Mouse (Mus musculus) limb, embryonic 10.5 days (tissue): ENCODE data around the gene Jpt2. TPM values are rescaled to one million over a fixed set of nuclear protein-coding genes. Genes with fewer than 3 reads are reported as not detected.

Experiments used
- DNase-seq: peaks from one replicate; pipeline ENCODE4 v3.0.0-alpha.2; 2017; ENCODE audit warnings: low spot score
- H3K27ac ChIP-seq: fragments of 300-500 bp; sonication (generic); 2 replicates; pipeline ENCODE4 v1.5.1; 2016; ENCODE audit warnings: mild to moderate bottlenecking
- H3K27me3 ChIP-seq: fragments of 300-500 bp; sonication (generic); 2 replicates; pipeline ENCODE4 v1.6.1; 2016; ENCODE audit warnings: low read depth, mild to moderate bottlenecking; ENCODE audit not compliant: poor library complexity, severe bottlenecking
- H3K36me3 ChIP-seq: fragments of 300-500 bp; sonication (generic); 2 replicates; pipeline ENCODE4 v1.6.1; 2016; ENCODE audit warnings: mild to moderate bottlenecking, moderate library complexity
- H3K4me1 ChIP-seq: fragments of 300-500 bp; sonication (generic); 2 replicates; pipeline ENCODE4 v1.6.1; 2016
- H3K4me3 ChIP-seq: fragments of 300-500 bp; sonication (generic); 2 replicates; pipeline ENCODE4 v1.5.1; 2016; ENCODE audit warnings: mild to moderate bottlenecking, moderate library complexity
- H3K9me3 ChIP-seq: fragments of 300-500 bp; sonication (generic); replicated peaks from 2 replicates; pipeline ENCODE4 v1.6.1; 2016; ENCODE audit warnings: mild to moderate bottlenecking
- WGBS: fragments of 180-500 bp; shearing (Covaris S2); methylation state at CpG from one replicate; pipeline ENCODE4 v1.1.7; 2016; 5-methylcytosine and 5-hydroxymethylcytosine counted together
- polyA plus RNA-seq: library from polyadenylated mRNA; unstranded; fragments of >200 nt; fragmentation: Nextera tagmentation; extraction: Ambion mirVana; gene quantifications from 2 replicates; pipeline ENCODE4 v1.2.1, GENCODE M21; 2016

Jpt2 gene
- polyA plus RNA-seq, 1 experiment from 2014 or later = 370 TPM

- peak overlapping the region; percentile 88 for H3K4me3 ChIP-seq
- H3K36me3 ChIP-seq = peaks cover 31% of the 10 kb centered on the region
- WGBS = 51% methylated on average over 6 of the region's 6 CpGs
- H3K27me3 ChIP-seq = no peaks in the 10 kb centered on the region
- H3K27ac ChIP-seq = peak overlapping the region; percentile 80
- no peak for DNase-seq
- no peaks in the 10 kb centered on the region for H3K9me3 ChIP-seq
- peaks cover 16% of the 10 kb centered on the region for H3K4me1 ChIP-seq
Measured at GRCm38 (mm10) chr17:24937266-24937665, 23.2 kb downstream of the Jpt2 start.

GRCm38 (mm10) chr17:24936259-24937237 lies 23.9 kb downstream of the Jpt2 start, which contains the start of gene Mapk8ip3:
Mapk8ip3 (minus strand) TSS chr17:24936977.
- Histone ChIP-seq H3K4me1 (peaks cover 16% of the 10 kb centered on the region), H3K27ac (peak within 1 kb of the TSS; percentile 80), H3K27me3 (no peaks in the 10 kb centered on the region), H3K4me3 (peak within 1 kb of the TSS; percentile 88), H3K9me3 (no peaks in the 10 kb centered on the region), H3K36me3 (peaks cover 31% of the 10 kb centered on the region)
- WGBS = under 1% methylated on average over 78 of the region's 78 CpGs
- peak; percentile 96 for DNase-seq

GRCm38 (mm10) chr17:24935666-24936065 lies 24.8 kb downstream of the Jpt2 start:
- Histone ChIP-seq H3K4me1 (peaks cover 16% of the 10 kb centered on the region), H3K36me3 (peaks cover 32% of the 10 kb centered on the region), H3K4me3 (peak overlapping the region; percentile 88), H3K9me3 (no peaks in the 10 kb centered on the region), H3K27me3 (no peaks in the 10 kb centered on the region), H3K27ac (peak overlapping the region; percentile 34; the same call in 1 of the 2 replicates)
- no peak for DNase-seq

- 89% methylated on average over 4 of the region's 4 CpGs for WGBS
- H3K36me3 ChIP-seq = peaks cover 32% of the 10 kb centered on the region
- no peak overlapping the region for H3K27ac ChIP-seq
- peaks cover 16% of the 10 kb centered on the region for H3K4me1 ChIP-seq
- H3K9me3 ChIP-seq = no peaks in the 10 kb centered on the region
- H3K27me3 ChIP-seq = no peaks in the 10 kb centered on the region
- DNase-seq = no peak
- peak overlapping the region; percentile 88 for H3K4me3 ChIP-seq
Measured at GRCm38 (mm10) chr17:24934926-24935325, 25.6 kb downstream of the Jpt2 start.

- 84% methylated on average over 4 of the region's 4 CpGs for WGBS
- no peak for DNase-seq
- Histone ChIP-seq H3K9me3 (no peaks in the 10 kb centered on the region), H3K4me3 (no peak overlapping the region), H3K27ac (no peak overlapping the region), H3K36me3 (peaks cover 42% of the 10 kb centered on the region), H3K4me1 (peaks cover 16% of the 10 kb centered on the region), H3K27me3 (no peaks in the 10 kb centered on the region)
Measured at GRCm38 (mm10) chr17:24933163-24933562, 27.3 kb downstream of the Jpt2 start.

GRCm38 (mm10) chr17:24932431-24932830 lies 28.1 kb downstream of the Jpt2 start:
- H3K36me3 ChIP-seq = peaks cover 48% of the 10 kb centered on the region
- no peaks in the 10 kb centered on the region for H3K27me3 ChIP-seq
- no peak overlapping the region for H3K27ac ChIP-seq
- no peak for DNase-seq
- no peaks in the 10 kb centered on the region for H3K9me3 ChIP-seq
- peaks cover 16% of the 10 kb centered on the region for H3K4me1 ChIP-seq
- 98% methylated on average over 4 of the region's 4 CpGs for WGBS
- H3K4me3 ChIP-seq = no peak overlapping the region

GRCm38 (mm10) chr17:24929506-24929905 lies 31.0 kb downstream of the Jpt2 start:
- H3K9me3 ChIP-seq = no peaks in the 10 kb centered on the region
- no peak overlapping the region for H3K4me3 ChIP-seq
- WGBS = 96% methylated on average over 1 of the region's 1 CpGs
- no peak for DNase-seq
- peaks cover under 1% of the 10 kb centered on the region; the same call in 1 of the 2 replicates for H3K4me1 ChIP-seq
- peaks cover 75% of the 10 kb centered on the region for H3K36me3 ChIP-seq
- no peaks in the 10 kb centered on the region for H3K27me3 ChIP-seq
- no peak overlapping the region for H3K27ac ChIP-seq

GRCm38 (mm10) chr17:24923246-24923645 lies 37.2 kb downstream of the Jpt2 start:
- peaks cover 98% of the 10 kb centered on the region for H3K36me3 ChIP-seq
- DNase-seq = no peak
- WGBS = 93% methylated on average over 1 of the region's 1 CpGs
- no peaks in the 10 kb centered on the region for H3K4me1 ChIP-seq
- no peak overlapping the region for H3K4me3 ChIP-seq
- H3K9me3 ChIP-seq = no peaks in the 10 kb centered on the region
- no peaks in the 10 kb centered on the region for H3K27me3 ChIP-seq
- no peak overlapping the region for H3K27ac ChIP-seq

- no peak for DNase-seq
- H3K4me3 ChIP-seq = no peak overlapping the region
- H3K4me1 ChIP-seq = no peaks in the 10 kb centered on the region
- H3K27ac ChIP-seq = no peak overlapping the region
- H3K27me3 ChIP-seq = no peaks in the 10 kb centered on the region
- H3K36me3 ChIP-seq = peaks cover 99% of the 10 kb centered on the region
- H3K9me3 ChIP-seq = no peaks in the 10 kb centered on the region
Measured at GRCm38 (mm10) chr17:24913984-24914383, 46.5 kb downstream of the Jpt2 start.

GRCm38 (mm10) chr17:24907591-24907990 lies 52.9 kb downstream of the Jpt2 start:
- Histone ChIP-seq H3K27ac (no peak overlapping the region), H3K36me3 (peaks cover 100% of the 10 kb centered on the region), H3K4me1 (no peaks in the 10 kb centered on the region), H3K27me3 (no peaks in the 10 kb centered on the region), H3K9me3 (no peaks in the 10 kb centered on the region), H3K4me3 (no peak overlapping the region)
- WGBS = 100% methylated on average over 2 of the region's 2 CpGs
- DNase-seq = no peak

- Histone ChIP-seq H3K27ac (no peak overlapping the region), H3K27me3 (no peaks in the 10 kb centered on the region), H3K4me3 (no peak overlapping the region), H3K4me1 (no peaks in the 10 kb centered on the region), H3K36me3 (peaks cover 100% of the 10 kb centered on the region), H3K9me3 (no peaks in the 10 kb centered on the region)
- DNase-seq = no peak
- WGBS = 93% methylated on average over 9 of the region's 9 CpGs
Measured at GRCm38 (mm10) chr17:24903767-24904166, 56.7 kb downstream of the Jpt2 start.

- no peaks in the 10 kb centered on the region for H3K9me3 ChIP-seq
- H3K36me3 ChIP-seq = peaks cover 100% of the 10 kb centered on the region
- no peak overlapping the region for H3K4me3 ChIP-seq
- no peak for DNase-seq
- H3K27ac ChIP-seq = no peak overlapping the region
- no peaks in the 10 kb centered on the region for H3K27me3 ChIP-seq
- 68% methylated on average over 9 of the region's 9 CpGs for WGBS
- no peaks in the 10 kb centered on the region for H3K4me1 ChIP-seq
Measured at GRCm38 (mm10) chr17:24902671-24903474, 57.6 kb downstream of the Jpt2 start.

- no peak overlapping the region for H3K27ac ChIP-seq
- peaks cover 7% of the 10 kb centered on the region for H3K4me1 ChIP-seq
- peaks cover 100% of the 10 kb centered on the region for H3K36me3 ChIP-seq
- no peaks in the 10 kb centered on the region for H3K27me3 ChIP-seq
- no peak overlapping the region for H3K4me3 ChIP-seq
- WGBS = 90% methylated on average over 5 of the region's 5 CpGs
- H3K9me3 ChIP-seq = no peaks in the 10 kb centered on the region
- no peak for DNase-seq
Measured at GRCm38 (mm10) chr17:24902124-24902523, 58.4 kb downstream of the Jpt2 start.
